Mouse (Mus musculus): ENCODE measurements around the gene Spata25. TPM values are rescaled to one million over a fixed set of nuclear protein-coding genes. Genes with fewer than 3 reads are reported as not detected.

The Spata25 gene
- polyA plus RNA-seq, 1 experiment from 2014 or later, result not detected

DNA sequence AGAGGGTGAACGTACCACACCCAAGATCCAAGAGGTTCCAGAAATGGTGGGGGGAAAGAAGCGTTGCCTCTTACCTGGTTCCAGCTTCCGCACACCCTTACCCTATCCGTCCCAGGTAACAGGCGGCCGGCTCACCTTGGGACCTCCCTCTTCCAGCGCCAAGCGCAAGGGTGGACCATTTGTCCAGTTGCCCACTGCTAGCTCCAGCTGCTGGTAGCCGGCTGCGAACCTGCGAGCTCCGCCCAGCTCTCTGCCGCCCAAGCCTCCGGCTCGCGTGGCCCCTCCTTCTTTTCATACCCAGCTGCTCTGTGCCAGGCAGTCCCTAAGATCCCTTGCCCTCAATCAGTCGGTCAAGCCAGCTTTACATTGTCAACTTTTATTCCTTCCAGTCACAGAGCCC is 51.5 kb downstream of the Spata25 start:
- Histone ChIP-seq H3K4me3 (ENCODE audit: low read depth, low read length) (no peak overlapping the region), H3K27ac (ENCODE audit: low read depth, low read length) (no peak overlapping the region), H3K9ac (ENCODE audit: low read length) (no peak overlapping the region), H3K36me3 (ENCODE audit: control insufficient read depth, insufficient read depth, low read length) (peaks cover 10% of the 10 kb centered on the region), H3K9me3 (replicated peaks; ENCODE audit: control insufficient read depth, low read length) (no peaks in the 10 kb centered on the region), H3K4me1 (ENCODE audit: control insufficient read depth, insufficient read depth, low read length) (peaks cover 3% of the 10 kb centered on the region; the same call in 1 of the 2 replicates), H3K4me2 (ENCODE audit: low read length) (no peak overlapping the region), H3K27me3 (replicated peaks; ENCODE audit: control insufficient read depth, insufficient read depth, low read length) (no peaks in the 10 kb centered on the region)
- no peak for DNase-seq (ENCODE audit: low spot score)
- no peak for ATAC-seq
- WGBS, result 69% methylated on average over 17 of the region's 17 CpGs

Other genes starting within 250 kb of the Spata25 start
- gene Wfdc6a, start 243.1 kb downstream of the Spata25 start, polyA plus RNA-seq (2014; fragmentation: Nextera tagmentation; extraction: Ambion mirVana), result not detected in 2 replicates
- not detected in 2 replicates for gene Eppin, start 234.9 kb downstream of the Spata25 start, polyA plus RNA-seq (2014; fragmentation: Nextera tagmentation; extraction: Ambion mirVana)
- not detected in 2 replicates for gene Wfdc6b, start 215.0 kb downstream of the Spata25 start, polyA plus RNA-seq (2014; fragmentation: Nextera tagmentation; extraction: Ambion mirVana)
- gene Wfdc8, start 214.9 kb downstream of the Spata25 start, polyA plus RNA-seq (2014; fragmentation: Nextera tagmentation; extraction: Ambion mirVana), result not detected in 2 replicates
- not detected in 2 replicates for gene Wfdc16, start 189.7 kb downstream of the Spata25 start, polyA plus RNA-seq (2014; fragmentation: Nextera tagmentation; extraction: Ambion mirVana)
- not detected in 2 replicates for gene Wfdc10, start 172.5 kb downstream of the Spata25 start, polyA plus RNA-seq (2014; fragmentation: Nextera tagmentation; extraction: Ambion mirVana)
- gene Wfdc9, start 172.0 kb downstream of the Spata25 start, polyA plus RNA-seq (2014; fragmentation: Nextera tagmentation; extraction: Ambion mirVana), result not detected in 2 replicates
- gene Wfdc11, start 154.4 kb downstream of the Spata25 start, polyA plus RNA-seq (2014; fragmentation: Nextera tagmentation; extraction: Ambion mirVana), result not detected in 2 replicates
- not detected in 2 replicates for gene Wfdc13, start 143.4 kb downstream of the Spata25 start, polyA plus RNA-seq (2014; fragmentation: Nextera tagmentation; extraction: Ambion mirVana)
- not detected in 2 replicates for gene Spint4, start 130.0 kb downstream of the Spata25 start, polyA plus RNA-seq (2014; fragmentation: Nextera tagmentation; extraction: Ambion mirVana)
- gene Spint5, start 113.2 kb downstream of the Spata25 start, polyA plus RNA-seq (2014; fragmentation: Nextera tagmentation; extraction: Ambion mirVana), result not detected in 2 replicates
- 0.35 and 0.77 TPM in 2 replicates for gene Wfdc3, start 82.6 kb downstream of the Spata25 start, polyA plus RNA-seq (2014; fragmentation: Nextera tagmentation; extraction: Ambion mirVana)
- gene Dnttip1, start 82.6 kb downstream of the Spata25 start, polyA plus RNA-seq (2014; fragmentation: Nextera tagmentation; extraction: Ambion mirVana), result 62.2 and 64.9 TPM in 2 replicates
- 162 and 198 TPM in 2 replicates for gene Ube2c, start 58.6 kb downstream of the Spata25 start, polyA plus RNA-seq (2014; fragmentation: Nextera tagmentation; extraction: Ambion mirVana)
- not detected in 2 replicates for gene Tnnc2, start 48.6 kb downstream of the Spata25 start, polyA plus RNA-seq (2014; fragmentation: Nextera tagmentation; extraction: Ambion mirVana)
- 20.4 and 22.8 TPM in 2 replicates for gene Snx21, start 42.7 kb downstream of the Spata25 start, polyA plus RNA-seq (2014; fragmentation: Nextera tagmentation; extraction: Ambion mirVana)
- gene Acot8, start 23.7 kb downstream of the Spata25 start, polyA plus RNA-seq (2014; fragmentation: Nextera tagmentation; extraction: Ambion mirVana), result 12.0 and 14.3 TPM in 2 replicates
- gene Zswim3, start 23.4 kb downstream of the Spata25 start, polyA plus RNA-seq (2014; fragmentation: Nextera tagmentation; extraction: Ambion mirVana), result 13.0 and 15.0 TPM in 2 replicates
- gene Zswim1, start 5.9 kb downstream of the Spata25 start, polyA plus RNA-seq (2014; fragmentation: Nextera tagmentation; extraction: Ambion mirVana), result 19.5 and 23.5 TPM in 2 replicates
- gene Ctsa, start 4.3 kb upstream of the Spata25 start, polyA plus RNA-seq (2014; fragmentation: Nextera tagmentation; extraction: Ambion mirVana), result 79.5 and 84.4 TPM in 2 replicates
- gene Neurl2, start 4.9 kb upstream of the Spata25 start, polyA plus RNA-seq (2014; fragmentation: Nextera tagmentation; extraction: Ambion mirVana), result 3.9 and 5.8 TPM in 2 replicates
- gene Pltp, start 29.2 kb upstream of the Spata25 start, polyA plus RNA-seq (2014; fragmentation: Nextera tagmentation; extraction: Ambion mirVana), result 58.4 and 80.3 TPM in 2 replicates
- 83.9 and 85.1 TPM in 2 replicates for gene Pcif1, start 50.8 kb upstream of the Spata25 start, polyA plus RNA-seq (2014; fragmentation: Nextera tagmentation; extraction: Ambion mirVana)
- gene Zfp335, start 83.2 kb upstream of the Spata25 start, polyA plus RNA-seq (2014; fragmentation: Nextera tagmentation; extraction: Ambion mirVana), result 8.9 and 13.4 TPM in 2 replicates
- 12.8 and 15.5 TPM in 2 replicates for gene Mmp9, start 112.2 kb upstream of the Spata25 start, polyA plus RNA-seq (2014; fragmentation: Nextera tagmentation; extraction: Ambion mirVana)
- gene Slc12a5, start 132.3 kb upstream of the Spata25 start, polyA plus RNA-seq (2014; fragmentation: Nextera tagmentation; extraction: Ambion mirVana), result 15.1 and 17.7 TPM in 2 replicates
- gene Ncoa5, start 206.3 kb upstream of the Spata25 start, polyA plus RNA-seq (2014; fragmentation: Nextera tagmentation; extraction: Ambion mirVana), result 69.6 and 95.3 TPM in 2 replicates
- 7.4 and 8.2 TPM in 2 replicates for gene Cd40, start 227.1 kb upstream of the Spata25 start, polyA plus RNA-seq (2014; fragmentation: Nextera tagmentation; extraction: Ambion mirVana)

All from forebrain, embryonic 14.5 days (tissue).